Mouse (Mus musculus): Measurements from ENCODE around the gene Vmn2r86.
"Not testable (repeated sequence)": the region's sequence is repeated elsewhere in the genome, so short reads cannot be mapped to it uniquely, and the experiment has no call there.

The Vmn2r86 gene

DNA sequence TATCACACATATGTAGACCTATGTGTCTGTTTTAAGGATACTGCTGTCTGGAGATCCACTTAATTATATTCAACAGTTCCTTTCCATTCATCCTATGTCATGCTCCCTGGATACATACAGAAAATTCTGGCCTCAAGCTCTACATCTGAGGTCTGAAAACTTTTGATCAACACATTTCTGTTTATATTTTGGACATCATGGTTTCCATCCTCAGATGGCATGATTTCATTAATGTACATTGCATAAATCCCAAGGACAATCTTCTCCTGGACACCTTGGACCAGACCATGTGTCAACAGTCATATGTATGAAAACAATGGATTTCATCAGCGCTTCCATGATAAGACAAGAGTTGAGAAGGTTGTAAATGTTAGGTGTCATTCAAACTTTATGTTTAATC lies at the start of gene Vmn2r86:
Gene Vmn2r86, minus strand, starts transcription at position 101 of the 400 bp plus-strand sequence.
- DNase-seq (ENCODE audit: low spot score) = not testable (repeated sequence)

DNA sequence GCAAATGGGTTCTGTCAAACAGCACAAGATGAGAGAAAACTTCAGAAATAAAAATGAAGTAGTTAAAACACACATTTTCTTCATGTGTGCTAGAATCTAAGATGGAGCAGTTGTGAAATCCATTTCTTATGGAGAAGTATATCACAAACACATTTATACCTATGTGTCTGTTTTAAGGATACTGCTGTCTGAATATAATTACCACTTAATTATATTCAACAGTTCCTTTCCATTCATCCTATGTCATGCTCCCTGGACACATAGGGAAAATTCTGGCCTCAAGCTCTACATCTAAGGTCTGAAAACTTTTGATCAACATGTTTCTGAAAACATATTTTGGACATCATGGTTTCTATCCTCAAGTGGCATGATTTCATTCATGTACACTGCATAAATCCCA lies 41.4 kb upstream of the Vmn2r86 start, which contains the start of gene Vmn2r87:
Gene Vmn2r87, minus strand, starts transcription at position 101 of the 400 bp plus-strand sequence.
- DNase-seq (ENCODE audit: low spot score) = no peak

DNA sequence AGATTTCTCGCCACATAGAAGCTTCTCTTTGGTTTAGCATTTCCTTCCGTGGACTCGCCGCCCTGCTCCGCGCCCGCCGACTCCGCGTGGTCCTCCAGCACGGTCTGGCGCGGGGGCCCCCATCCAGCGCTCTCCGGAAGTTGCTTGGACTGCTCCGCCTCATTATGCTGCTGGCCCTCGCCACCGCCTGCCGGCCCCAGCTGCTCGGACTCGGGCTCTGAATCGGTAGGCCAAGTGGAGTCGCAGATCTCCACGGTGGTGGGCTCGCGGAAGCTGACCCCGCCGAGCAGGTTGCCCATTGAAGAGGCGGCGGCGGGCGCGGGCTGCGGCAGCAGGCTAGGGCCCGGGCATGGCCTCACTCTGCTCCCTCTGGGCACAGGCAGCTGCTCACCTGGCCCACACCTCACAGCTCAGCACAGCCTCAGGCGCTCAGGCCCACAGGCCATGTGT lies 14.5 kb upstream of the Vmn2r86 start:
- DNase-seq (ENCODE audit: low spot score) = no peak

DNA sequence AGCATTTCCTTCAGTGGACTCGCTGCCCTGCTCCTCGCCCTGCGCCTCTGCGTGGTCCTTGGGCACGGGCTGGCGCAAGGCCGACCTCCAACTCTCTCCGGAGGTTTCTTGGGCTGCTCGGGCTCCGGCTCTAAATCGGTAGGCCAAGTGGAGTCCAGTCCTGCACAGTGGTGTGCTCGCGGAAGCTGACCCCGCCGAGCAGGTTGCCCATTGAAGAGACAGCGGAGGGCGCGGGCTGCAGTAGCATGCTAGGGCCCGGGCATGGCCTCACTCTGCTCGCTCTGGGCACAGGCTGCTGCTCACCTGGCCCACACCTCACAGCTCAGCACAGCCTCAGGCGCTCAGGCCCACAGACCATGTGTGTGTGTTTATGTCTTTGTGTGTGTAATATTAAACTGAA lies 11.1 kb downstream of the Vmn2r86 start:
- no peak for DNase-seq (ENCODE audit: low spot score)

DNA sequence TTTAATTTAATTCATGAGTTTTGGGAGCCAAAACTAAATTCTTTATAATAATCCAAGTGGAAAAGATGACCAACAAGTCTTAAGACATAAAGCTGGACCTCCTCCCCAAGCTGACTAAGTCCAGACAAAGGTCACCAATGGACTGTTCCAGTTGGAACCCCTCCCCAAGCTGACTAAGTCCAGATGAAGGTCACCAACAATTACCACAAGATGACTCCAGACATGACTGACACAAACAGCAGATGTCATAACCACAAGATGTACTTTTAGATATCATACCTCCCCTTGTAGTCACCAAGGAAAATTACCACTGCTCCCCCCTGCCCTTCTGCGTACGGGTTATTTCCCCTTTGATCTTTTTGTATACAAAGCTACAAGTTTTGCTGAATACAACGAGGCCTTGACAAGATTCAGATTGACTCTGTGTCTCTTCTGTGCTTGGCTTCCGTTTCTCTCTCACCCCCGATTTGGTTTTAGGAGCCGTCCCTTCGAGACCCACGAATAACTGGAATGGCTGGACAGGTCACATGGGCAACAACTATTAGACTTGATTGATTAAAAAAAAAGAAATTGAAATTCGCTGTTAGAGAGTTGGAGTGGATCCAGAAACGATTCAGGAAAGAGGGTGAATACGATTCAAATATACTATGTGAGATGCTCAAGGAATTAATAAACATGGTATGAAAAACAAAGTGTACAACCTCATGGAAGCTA lies 21.5 kb downstream of the Vmn2r86 start:
- DNase-seq (ENCODE audit: low spot score) = not testable (repeated sequence)

DNA sequence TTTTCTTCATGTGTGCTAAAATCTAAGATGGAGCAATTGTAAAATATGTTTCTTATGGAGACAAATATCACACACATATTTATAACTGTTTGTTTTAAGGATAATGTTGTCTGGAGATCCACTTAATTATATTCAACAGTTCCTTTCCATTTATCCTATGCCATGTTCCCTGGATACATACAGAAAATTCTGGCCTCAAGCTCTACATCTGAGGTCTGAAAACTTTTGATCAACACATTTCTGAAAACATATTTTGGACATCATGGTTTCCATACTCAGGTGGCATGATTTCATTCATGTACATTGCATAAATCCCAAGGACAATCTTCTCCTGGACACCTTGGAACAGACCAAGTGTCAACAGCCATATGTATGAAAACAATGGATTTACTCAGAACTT lies 26.2 kb downstream of the Vmn2r86 start, which contains the start of gene Vmn2r85:
Gene Vmn2r85, minus strand, starts transcription at position 101 of the 400 bp plus-strand sequence.
- not testable (repeated sequence) for DNase-seq (ENCODE audit: low spot score)

DNA sequence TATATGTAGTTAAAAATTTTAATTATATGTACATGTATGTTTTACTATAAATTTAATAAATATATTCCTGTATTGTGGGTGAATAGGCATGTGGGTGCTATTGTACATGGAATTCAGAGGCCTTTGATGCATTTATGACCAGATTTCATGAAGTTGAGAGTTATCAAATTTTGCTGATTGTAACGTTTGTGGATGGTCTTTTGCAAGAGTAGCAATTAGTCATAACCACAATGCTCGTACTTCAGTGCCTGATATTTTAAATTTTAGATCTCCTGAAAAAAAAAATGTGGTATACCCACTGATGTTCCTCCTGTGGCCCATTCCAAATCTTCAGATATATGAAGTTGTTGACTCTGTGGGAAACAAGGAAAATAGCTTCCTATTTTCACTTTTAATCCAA lies 33.5 kb downstream of the Vmn2r86 start:
- DNase-seq (ENCODE audit: low spot score) = not testable (repeated sequence)

DNA sequence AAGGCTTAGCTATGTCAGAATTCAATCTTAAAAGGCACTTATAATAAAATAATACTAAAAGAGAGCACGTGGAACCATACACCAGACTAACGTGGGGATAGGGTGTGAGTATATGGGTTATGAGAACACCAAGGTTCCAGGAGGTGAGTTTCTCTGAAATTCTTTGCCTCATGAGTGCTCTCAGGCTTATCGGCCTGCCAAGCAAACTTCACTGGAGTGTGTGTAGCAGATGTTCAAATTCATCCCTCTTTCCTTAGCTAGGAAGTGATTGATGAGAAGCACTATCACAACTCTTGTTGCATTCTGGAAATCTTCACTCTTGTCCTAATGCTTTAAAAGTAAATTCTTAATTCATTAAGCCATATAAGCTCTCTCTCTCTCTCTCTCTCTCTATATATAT lies 35.4 kb downstream of the Vmn2r86 start:
- DNase-seq (ENCODE audit: low spot score) = no peak

DNA sequence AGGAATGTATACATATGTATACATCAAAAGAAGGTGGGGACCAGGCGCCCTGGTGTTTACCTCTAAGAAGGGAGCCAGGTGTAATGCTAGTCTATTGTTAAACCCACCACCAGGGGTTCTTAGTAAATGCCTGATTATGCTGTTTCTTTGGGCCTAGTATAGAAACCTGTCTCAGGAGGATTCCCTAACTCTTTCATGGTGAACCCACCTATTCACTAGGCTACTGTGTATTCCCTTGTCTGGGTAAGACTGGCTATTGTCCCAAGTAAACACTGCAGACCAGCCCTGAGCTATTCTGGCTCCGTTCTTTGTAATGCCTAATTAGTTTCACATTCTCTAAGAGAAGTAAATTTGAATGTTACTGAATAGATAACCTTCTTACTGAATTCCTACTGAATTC lies 35.9 kb downstream of the Vmn2r86 start:
- DNase-seq (ENCODE audit: low spot score) = not testable (repeated sequence)

DNA sequence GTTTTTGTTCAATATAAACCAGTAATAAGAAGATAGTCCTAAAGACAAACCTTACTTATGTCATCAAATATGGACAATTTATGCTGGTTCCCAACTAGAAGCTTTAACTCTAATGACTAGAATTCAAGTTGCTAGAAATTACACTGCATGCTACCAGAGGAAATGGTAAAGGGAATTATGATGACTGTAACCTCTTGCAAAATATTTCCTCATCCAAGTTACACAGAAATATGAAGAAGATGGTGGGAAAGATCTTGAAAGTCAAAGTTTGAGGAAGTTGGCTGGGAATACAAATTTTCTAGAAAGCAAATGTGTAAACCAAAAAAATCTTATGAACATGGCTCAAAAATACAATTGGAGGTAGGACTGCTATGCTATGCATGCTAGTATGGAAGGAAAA lies 39.5 kb downstream of the Vmn2r86 start:
- DNase-seq (ENCODE audit: low spot score) = not testable (repeated sequence)

DNA sequence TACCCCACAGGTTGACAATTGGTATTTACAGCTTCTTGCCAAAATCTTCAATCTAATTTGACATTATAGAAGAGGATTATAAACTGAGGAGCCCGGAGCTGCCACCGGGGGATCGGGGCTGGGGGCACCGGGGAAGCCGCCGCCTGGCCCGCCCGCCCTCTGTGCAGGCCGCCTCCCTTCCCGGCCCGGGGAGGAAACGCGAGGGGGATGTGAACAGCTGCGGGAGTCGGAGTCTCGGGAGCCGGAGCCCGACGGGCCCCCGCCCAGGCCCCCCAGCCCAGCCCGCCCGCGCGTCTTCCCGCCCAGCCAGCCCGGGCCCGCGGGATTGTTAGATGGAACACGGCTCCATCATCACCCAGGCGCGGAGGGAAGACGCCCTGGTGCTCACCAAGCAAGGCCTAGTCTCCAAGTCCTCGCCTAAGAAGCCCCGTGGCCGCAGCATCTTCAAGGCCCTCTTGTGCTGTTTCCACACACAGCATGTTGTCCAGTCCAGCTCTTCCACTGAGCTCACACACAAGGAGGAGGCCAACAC lies 43.6 kb downstream of the Vmn2r86 start:
- not testable (repeated sequence) for DNase-seq (ENCODE audit: low spot score)

DNA sequence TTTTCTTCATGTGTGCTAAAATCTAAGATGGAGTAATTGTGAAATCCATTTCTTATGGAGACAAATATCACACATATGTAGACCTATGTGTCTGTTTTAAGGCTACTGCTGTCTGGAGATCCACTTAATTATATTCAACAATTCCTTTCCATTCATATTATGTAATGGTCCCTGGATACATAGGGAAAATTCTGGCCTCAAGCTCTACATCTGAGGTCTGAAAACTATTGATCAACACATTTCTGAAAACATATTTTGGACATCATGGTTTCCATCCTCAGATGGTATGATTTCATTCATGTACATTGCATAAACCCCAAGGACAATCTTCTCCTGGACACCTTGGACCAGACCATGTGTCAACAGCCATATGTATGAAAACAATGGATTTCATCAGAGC lies 61.6 kb downstream of the Vmn2r86 start, which contains the start of gene Vmn2r84:
Gene Vmn2r84, minus strand, starts transcription at position 101 of the 400 bp plus-strand sequence.
- DNase-seq (ENCODE audit: low spot score) = no peak

Measured in layer of hippocampus, adult 11-12 months (tissue).